In genomic region chr2:20943222-20943621, GRCm38 (mm10) we compare ENCODE assay signal across 8 mouse cellular contexts. TPM values are rescaled to one million over a fixed set of nuclear protein-coding genes. Genes with fewer than 3 reads are reported as not detected.
DNase-seq lines count a peak whose midpoint lies in the region; ATAC-seq and TF ChIP-seq lines count a peak whose summit lies in the region.

No protein-coding gene starts in this region.

- peak; percentile 81 for ATAC-seq in hindbrain, embryonic 13.5 days (ENCODE audit: low FRiP score)
- peak; percentile 87 for ATAC-seq in megakaryocyte progenitor cell, adult 5-6 weeks (replicated peaks; ENCODE audit: poor library complexity)

- 0 out of 2 replicates have a peak overlapping the region, but pooled peaks have one; percentile 6 for H3K4me2 ChIP-seq in hindbrain, embryonic 13.5 days

- TF ChIP-seq CTCF in embryonic fibroblast, embryonic 13.5 days (IDR thresholded peaks at IDR 0.05; ENCODE audit: borderline replicate concordance, insufficient read depth, low read length), result no peak; the same call in 1 of the 2 replicates
- no peak for TF ChIP-seq CTCF in thymus, adult 2 months (IDR thresholded peaks at IDR 0.05; ENCODE audit: borderline replicate concordance, control insufficient read depth, extremely low read depth, insufficient read depth, low read length, poor library complexity)

- no peaks in the 10 kb centered on the region for H3K9me3 ChIP-seq in hindbrain, embryonic 13.5 days

- no peak overlapping the region for H3K4me3 ChIP-seq in embryonic fibroblast, embryonic 13.5 days (ENCODE audit: insufficient read depth, low read length)
- H3K4me3 ChIP-seq in hindbrain, embryonic 13.5 days, result no peak overlapping the region
- H3K4me3 ChIP-seq in thymus, adult 2 months (ENCODE audit: control insufficient read depth, insufficient read depth, low read length), result no peak overlapping the region

- no peaks in the 10 kb centered on the region for H3K27me3 ChIP-seq in hindbrain, embryonic 13.5 days
- no peaks in the 10 kb centered on the region for H3K27me3 ChIP-seq in thymus, adult 2 months (ENCODE audit: control insufficient read depth, insufficient read depth, low read length)

- H3K9ac ChIP-seq in hindbrain, embryonic 13.5 days, result no peak overlapping the region

- no peaks in the 10 kb centered on the region for H3K36me3 ChIP-seq in hindbrain, embryonic 13.5 days
- H3K36me3 ChIP-seq in thymus, adult 2 months (ENCODE audit: control insufficient read depth, insufficient read depth, low read length), result no peaks in the 10 kb centered on the region

- intact Hi-C loops in left cerebral cortex, postnatal 4 days (cut with DNase I), result no loop called here

- H3K4me1 ChIP-seq in embryonic fibroblast, embryonic 13.5 days (ENCODE audit: control insufficient read depth, insufficient read depth, low read length), result peaks cover 27% of the 10 kb centered on the region
- peaks cover 57% of the 10 kb centered on the region for H3K4me1 ChIP-seq in hindbrain, embryonic 13.5 days (replicated peaks)
- no peaks in the 10 kb centered on the region for H3K4me1 ChIP-seq in thymus, adult 2 months (replicated peaks; ENCODE audit: control insufficient read depth, insufficient read depth, low read length)

- peak; percentile 39 to 42 for DNase-seq in left cerebral cortex, adult 18-20 months (ENCODE audit: low spot score in 2 of 2)
- DNase-seq in left cerebral cortex, postnatal 4 days, result no peak
- peak; percentile 47 for DNase-seq in adrenal gland, postnatal 14 days
- DNase-seq in thymus, adult 2 months, result no peak
- DNase-seq in T-cell, adult 2 months (ENCODE audit: low spot score), result no peak

- TF ChIP-seq POLR2A in embryonic fibroblast, embryonic 13.5 days (IDR thresholded peaks at IDR 0.05; ENCODE audit: low read depth, low read length), result peak; percentile 27; the same call in 1 of the 2 replicates
- TF ChIP-seq POLR2A in thymus, adult 2 months (IDR thresholded peaks at IDR 0.05; ENCODE audit: control insufficient read depth, extremely low read depth, insufficient read depth, low read length, poor library complexity), result no peak

- no peak overlapping the region for H3K27ac ChIP-seq in embryonic fibroblast, embryonic 13.5 days (ENCODE audit: insufficient read depth, low read length)
- H3K27ac ChIP-seq in hindbrain, embryonic 13.5 days, result peak overlapping the region; percentile 55; the same call in 1 of the 2 replicates
- H3K27ac ChIP-seq in thymus, adult 2 months (ENCODE audit: control insufficient read depth, insufficient read depth, low read length), result no peak overlapping the region

- 8% methylated on average over 5 of the region's 5 CpGs for WGBS in hindbrain, embryonic 13.5 days
- 38% methylated on average over 5 of the region's 5 CpGs for WGBS in thymus, adult 2 months

RNA-seq across cellular contexts. Expression of gene Arhgap21, which starts 25.5 kb away (rescaled TPM):
- total RNA-seq in left cerebral cortex, adult 18-20 months (2021), result 100 to 1,000 TPM; 263 to 268 TPM
- total RNA-seq in left cerebral cortex, postnatal 4 days (2021), result 100 to 1,000 TPM; 235 to 259 TPM
- total RNA-seq in adrenal gland, postnatal 14 days (2021), result 59.0 and 62.5 TPM in 2 replicates
- polyA plus RNA-seq in embryonic fibroblast, embryonic 13.5 days (2011; ENCODE audit: insufficient read length, low read depth, missing spikeins), result 82.7 and 83.0 TPM in 2 replicates
- polyA plus RNA-seq in hindbrain, embryonic 13.5 days (2015; fragmentation: Nextera tagmentation; extraction: Ambion mirVana), result 35.6 and 41.1 TPM in 2 replicates
- total RNA-seq in megakaryocyte progenitor cell, adult 5-6 weeks (2015), result 34.4 and 37.6 TPM in 2 replicates
- total RNA-seq in megakaryocyte progenitor cell, adult 5-6 weeks (2017), result 15.3 and 28.7 TPM in 2 replicates
- 4.8 and 5.3 TPM in 2 replicates for polyA plus RNA-seq in thymus, adult 2 months (2012; rRNA removed)

Comparison
In these comparisons a context has a peak if more than half of its experiments do, and no peak if none do; other contexts are left out.
1. DNase-seq: peak in left cerebral cortex, adult 18-20 months (2 of 2) and adrenal gland, postnatal 14 days (single experiment); none in left cerebral cortex, postnatal 4 days (single experiment), thymus, adult 2 months (single experiment) and T-cell, adult 2 months (single experiment).